In genomic region chr6:87170277-87170676, GRCm38 (mm10) we compare ENCODE assay signal across 19 mouse cellular contexts.
DNase-seq lines count a peak whose midpoint lies in the region; ATAC-seq lines count a peak whose summit lies in the region.
"Had no signal": no experiment of that assay in that cellular context is flagged by ENCODE, and none has a peak within 500 bp of the region (broad histone marks: within the 10 kb centered on the region; RNA-seq: fewer than 3 reads in every experiment).

No protein-coding gene starts in this region.

- no peak overlapping the region for H3K4me3 ChIP-seq in heart, embryonic 12.5 days
- peak overlapping the region; percentile 47 for H3K4me3 ChIP-seq in erythroblast, embryonic 14.5 days (replicated peaks)
- no peak overlapping the region for H3K4me3 ChIP-seq in liver, embryonic 11.5 days (ENCODE audit: low read depth, low read length)
- H3K4me3 ChIP-seq in liver, embryonic 16.5 days (ENCODE audit: low read depth, low read length): peak overlapping the region; percentile 21
- H3K4me3 ChIP-seq: embryonic facial prominence, embryonic 13.5 days; midbrain, embryonic 10.5 days; midbrain, embryonic 15.5 days had no signal

- WGBS in heart, embryonic 12.5 days: 81% methylated on average over 6 of the region's 6 CpGs
- 73% methylated on average over 6 of the region's 6 CpGs for WGBS in liver, embryonic 11.5 days
- WGBS in liver, embryonic 16.5 days (ENCODE audit: insufficient replicate concordance): 54% methylated on average over 6 of the region's 6 CpGs

- H3K4me1 ChIP-seq in heart, embryonic 12.5 days (replicated peaks): peaks cover 4% of the 10 kb centered on the region; the same call in 1 of the 2 replicates
- H3K4me1 ChIP-seq in erythroblast, embryonic 14.5 days (ENCODE audit: control insufficient read depth): peaks cover 55% of the 10 kb centered on the region
- peaks cover 5% of the 10 kb centered on the region; the same call in 1 of the 2 replicates for H3K4me1 ChIP-seq in liver, embryonic 11.5 days (replicated peaks; ENCODE audit: control insufficient read depth, insufficient read depth, low read length)
- peaks cover 22% of the 10 kb centered on the region for H3K4me1 ChIP-seq in liver, embryonic 16.5 days (ENCODE audit: control insufficient read depth, low read depth, low read length)
- H3K4me1 ChIP-seq: midbrain, embryonic 10.5 days had no signal

- no peak overlapping the region for H3K27ac ChIP-seq in heart, embryonic 12.5 days (ENCODE audit: poor library complexity, severe bottlenecking)
- no peak overlapping the region for H3K27ac ChIP-seq in liver, embryonic 11.5 days (ENCODE audit: low read depth, low read length)
- H3K27ac ChIP-seq in liver, embryonic 16.5 days (ENCODE audit: low read length): peak overlapping the region; percentile 70
- H3K27ac ChIP-seq: embryonic facial prominence, embryonic 13.5 days; hindbrain, embryonic 14.5 days; midbrain, embryonic 10.5 days; midbrain, embryonic 15.5 days had no signal

- no peaks in the 10 kb centered on the region for H3K27me3 ChIP-seq in heart, embryonic 12.5 days (replicated peaks)
- peaks cover 49% of the 10 kb centered on the region for H3K27me3 ChIP-seq in erythroblast, embryonic 14.5 days (ENCODE audit: control insufficient read depth)
- no peaks in the 10 kb centered on the region for H3K27me3 ChIP-seq in liver, embryonic 11.5 days (replicated peaks; ENCODE audit: control insufficient read depth, insufficient read depth, low read length)
- H3K27me3 ChIP-seq in liver, embryonic 16.5 days (ENCODE audit: control insufficient read depth, insufficient read depth, low read depth, low read length): no peaks in the 10 kb centered on the region; the same call in none of the 2 replicates
- H3K27me3 ChIP-seq: embryonic facial prominence, embryonic 13.5 days; midbrain, embryonic 15.5 days had no signal

- no peaks in the 10 kb centered on the region for H3K36me3 ChIP-seq in heart, embryonic 12.5 days
- H3K36me3 ChIP-seq in erythroblast, embryonic 14.5 days (ENCODE audit: control insufficient read depth): no peaks in the 10 kb centered on the region
- H3K36me3 ChIP-seq in liver, embryonic 11.5 days (ENCODE audit: control insufficient read depth, insufficient read depth, low read length): no peaks in the 10 kb centered on the region
- H3K36me3 ChIP-seq in liver, embryonic 16.5 days (ENCODE audit: control insufficient read depth, insufficient read depth): no peaks in the 10 kb centered on the region
- H3K36me3 ChIP-seq: midbrain, embryonic 15.5 days had no signal

- H3K4me2 ChIP-seq in heart, embryonic 12.5 days: no peak overlapping the region
- H3K4me2 ChIP-seq in liver, embryonic 11.5 days: no peak overlapping the region
- peak overlapping the region; percentile 63 for H3K4me2 ChIP-seq in liver, embryonic 16.5 days (ENCODE audit: low read depth, low read length)
- H3K4me2 ChIP-seq: embryonic facial prominence, embryonic 13.5 days; hindbrain, embryonic 14.5 days; lung, embryonic 14.5 days; midbrain, embryonic 15.5 days had no signal

- H3K9me3 ChIP-seq in heart, embryonic 12.5 days (replicated peaks): no peaks in the 10 kb centered on the region
- H3K9me3 ChIP-seq in erythroblast, embryonic 14.5 days (ENCODE audit: control insufficient read depth, low read length): no peaks in the 10 kb centered on the region
- no peaks in the 10 kb centered on the region for H3K9me3 ChIP-seq in liver, embryonic 11.5 days (ENCODE audit: control insufficient read depth, low read length)
- H3K9me3 ChIP-seq in liver, embryonic 16.5 days (replicated peaks; ENCODE audit: control insufficient read depth, low read length): no peaks in the 10 kb centered on the region
- H3K9me3 ChIP-seq: embryonic facial prominence, embryonic 13.5 days; midbrain, embryonic 10.5 days; midbrain, embryonic 15.5 days had no signal

- no peak for DNase-seq in heart, adult 18-20 months
- no peak for DNase-seq in liver, embryonic 11.5 days (ENCODE audit: low spot score)
- DNase-seq in kidney, postnatal 10 days: no peak
- no peak for DNase-seq in testis, postnatal 14 days (ENCODE audit: low spot score)
- DNase-seq: B cell, adult 2 months; cerebellum, adult 8-10 months; cerebellum, postnatal 36 days; lung, embryonic 14.5 days; right cerebral cortex, postnatal 4 days had no signal

- ATAC-seq in heart, embryonic 12.5 days (ENCODE audit: insufficient number of reproducible peaks, low FRiP score): peak; percentile 80
- ATAC-seq in liver, embryonic 11.5 days (replicated peaks; ENCODE audit: low FRiP score): peak; percentile 82
- peak; percentile 98 for ATAC-seq in liver, embryonic 16.5 days (ENCODE audit: low read depth)
- ATAC-seq in megakaryocyte, adult 5-6 weeks (ENCODE audit: poor library complexity, severe bottlenecking): no peak
- ATAC-seq: forebrain, embryonic 14.5 days; intestine, postnatal 0 days; midbrain, embryonic 15.5 days had no signal

- no peak overlapping the region for H3K9ac ChIP-seq in heart, embryonic 12.5 days
- no peak overlapping the region for H3K9ac ChIP-seq in liver, embryonic 11.5 days (ENCODE audit: low read depth, low read length)
- H3K9ac ChIP-seq in liver, embryonic 16.5 days (ENCODE audit: low read depth, low read length): peak overlapping the region; percentile 50
- H3K9ac ChIP-seq: embryonic facial prominence, embryonic 13.5 days; hindbrain, embryonic 14.5 days; lung, embryonic 14.5 days; midbrain, embryonic 15.5 days had no signal

Comparison
In these comparisons a context has a peak if more than half of its experiments do, and no peak if none do; other contexts are left out.
1. H3K4me3 ChIP-seq: peak in erythroblast, embryonic 14.5 days (single experiment) and liver, embryonic 16.5 days (single experiment); none in heart, embryonic 12.5 days (single experiment) and liver, embryonic 11.5 days (single experiment).